Mouse (Mus musculus): Measurements from ENCODE around the gene Pkd2l1. TPM values are rescaled to one million over a fixed set of nuclear protein-coding genes. Genes with fewer than 3 reads are reported as not detected.

Pkd2l1 gene
- total RNA-seq, 2 experiments from 2014 or later: not detected

DNA sequence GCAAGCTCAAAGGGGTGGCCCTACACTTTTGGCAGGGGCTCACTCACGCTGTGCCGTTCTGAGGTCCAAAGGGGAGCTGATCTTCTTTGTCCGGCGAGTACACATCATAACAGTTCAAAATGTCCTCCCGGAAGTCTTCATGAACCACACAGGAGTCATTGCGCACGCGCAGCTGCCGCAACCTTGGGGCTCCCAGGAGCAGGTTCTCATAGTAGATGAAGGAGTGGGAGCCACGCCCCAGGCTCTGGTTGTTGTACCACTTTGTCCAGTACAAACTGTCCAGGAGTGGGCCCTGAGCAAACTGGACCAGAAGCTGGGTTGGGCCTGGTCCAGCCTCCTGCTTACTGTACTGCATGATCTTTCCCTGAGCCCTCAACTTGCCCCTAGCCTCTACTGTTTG lies 35.2 kb downstream of the Pkd2l1 start:
- no peak for DNase-seq

DNA sequence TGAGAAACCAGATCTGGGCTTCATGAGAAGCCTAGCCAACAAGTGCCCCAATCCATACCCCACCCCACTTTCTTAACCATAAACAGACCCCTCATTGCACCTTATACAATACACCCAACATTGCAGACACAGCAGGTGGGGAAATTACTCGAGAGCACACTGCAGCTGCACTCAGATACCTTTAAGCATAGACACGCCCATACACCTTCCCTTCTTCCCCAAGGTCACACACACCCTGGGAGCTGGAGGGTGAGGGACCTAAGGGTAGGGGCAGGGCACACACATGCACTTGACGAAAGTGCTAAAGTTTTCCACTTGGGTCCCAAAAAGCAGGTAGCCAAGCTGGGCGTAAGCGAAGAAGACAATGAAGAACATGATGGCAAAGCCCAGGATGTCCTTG lies 38.5 kb downstream of the Pkd2l1 start:
- no peak for DNase-seq

GRCm38 (mm10) chr19:44148991-44149390 lies 43.3 kb downstream of the Pkd2l1 start:
- no peak for DNase-seq

GRCm38 (mm10) chr19:44148345-44148744 lies 43.9 kb downstream of the Pkd2l1 start:
- no peak for DNase-seq

GRCm38 (mm10) chr19:44146951-44147350 lies 45.3 kb downstream of the Pkd2l1 start:
- DNase-seq: no peak

- DNase-seq: no peak
Observed at GRCm38 (mm10) chr19:44146568-44146879, 45.7 kb downstream of the Pkd2l1 start.

GRCm38 (mm10) chr19:44145702-44146567 lies 46.3 kb downstream of the Pkd2l1 start, which contains the start of gene Bloc1s2:
Gene Bloc1s2 (minus strand): TSS chr19:44146446.
- peak; percentile 95 for DNase-seq

GRCm38 (mm10) chr19:44144366-44144765 lies 47.9 kb downstream of the Pkd2l1 start:
- DNase-seq: no peak

DNA sequence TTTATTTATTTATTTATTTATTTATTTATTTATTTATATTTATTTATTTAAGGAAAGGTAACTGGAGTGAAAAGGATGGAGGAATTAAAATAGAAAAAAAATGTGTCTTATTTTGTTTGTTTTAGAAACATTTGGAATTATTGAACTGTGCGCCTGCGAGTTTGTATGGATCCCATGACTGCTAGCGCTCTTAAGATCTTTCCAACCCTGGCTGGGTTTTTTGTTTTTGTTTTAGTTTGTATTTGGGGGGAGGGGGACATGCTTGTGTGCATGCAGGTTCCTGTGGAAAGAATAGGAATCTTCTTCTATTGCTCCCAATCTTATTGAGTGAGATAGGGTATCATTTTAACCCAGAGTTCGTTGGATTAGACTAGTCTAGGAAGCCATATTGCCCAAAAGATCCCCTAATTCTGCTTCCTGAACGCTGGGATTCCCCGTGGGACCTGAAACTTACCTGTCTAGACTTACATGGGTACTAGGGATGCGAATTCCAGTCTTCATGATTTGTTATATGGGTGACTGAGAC lies 56.2 kb downstream of the Pkd2l1 start:
- DNase-seq: no peak

GRCm38 (mm10) chr19:44135072-44135959 lies 56.9 kb downstream of the Pkd2l1 start, which contains the start of gene Cwf19l1:
Gene Cwf19l1 (minus strand): TSS chr19:44135876.
- DNase-seq: peak; percentile 91

GRCm38 (mm10) chr19:44132917-44133316 lies 59.3 kb downstream of the Pkd2l1 start:
- no peak for DNase-seq

DNA sequence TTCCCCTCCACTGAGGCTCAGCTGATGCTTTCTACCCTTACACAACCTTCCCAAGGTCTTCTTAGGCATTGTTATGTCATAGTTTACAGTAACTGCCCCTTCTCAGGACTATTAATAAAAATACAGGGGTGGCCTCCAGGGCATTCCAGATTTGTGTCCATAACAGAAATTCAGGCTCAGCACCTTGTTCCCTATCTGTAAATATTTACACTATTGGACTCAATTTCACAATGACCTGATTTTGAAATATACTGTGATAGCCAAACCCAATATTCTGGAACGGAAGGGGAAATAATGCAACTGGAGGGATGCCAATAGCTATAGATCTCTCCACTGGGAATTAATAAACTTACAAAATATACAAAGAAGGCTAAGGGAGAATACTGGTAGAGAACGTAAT lies 63.7 kb downstream of the Pkd2l1 start:
- DNase-seq: no peak

DNA sequence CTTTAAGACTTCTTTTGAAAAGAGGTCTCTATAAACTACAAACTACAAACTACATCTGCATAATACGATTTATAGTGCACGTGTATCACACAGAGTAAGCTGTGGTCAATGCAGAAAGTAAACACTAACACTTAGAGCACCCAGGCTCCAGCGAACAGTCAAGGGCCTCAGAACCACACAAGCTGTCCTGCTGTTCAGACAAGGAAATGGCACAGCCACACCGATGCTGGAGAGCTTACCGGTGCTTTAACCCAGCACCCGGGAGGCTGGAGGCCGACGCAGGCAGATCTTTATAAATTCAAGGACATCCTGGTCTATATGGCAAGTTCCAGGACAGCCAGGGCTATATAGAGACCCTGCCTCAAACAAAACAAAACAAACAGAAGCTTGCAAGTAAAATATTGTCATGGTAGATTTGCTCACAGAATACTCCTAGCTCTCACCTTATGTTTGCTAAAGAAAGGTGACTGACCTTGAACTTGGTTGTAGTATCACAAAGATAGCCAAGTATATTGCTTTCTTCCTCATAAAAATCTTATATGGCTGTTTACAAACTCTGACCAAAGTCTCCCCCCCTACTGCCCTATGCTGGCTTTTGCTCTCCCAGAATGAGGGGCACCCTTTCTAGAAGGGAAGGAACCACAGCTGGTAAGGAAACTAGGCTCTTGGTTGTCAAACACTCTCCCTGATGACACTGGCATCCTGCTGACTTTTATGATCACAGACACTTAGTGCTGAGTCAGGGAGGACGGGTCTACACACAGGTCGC lies 64.3 kb downstream of the Pkd2l1 start:
- no peak for DNase-seq

DNA sequence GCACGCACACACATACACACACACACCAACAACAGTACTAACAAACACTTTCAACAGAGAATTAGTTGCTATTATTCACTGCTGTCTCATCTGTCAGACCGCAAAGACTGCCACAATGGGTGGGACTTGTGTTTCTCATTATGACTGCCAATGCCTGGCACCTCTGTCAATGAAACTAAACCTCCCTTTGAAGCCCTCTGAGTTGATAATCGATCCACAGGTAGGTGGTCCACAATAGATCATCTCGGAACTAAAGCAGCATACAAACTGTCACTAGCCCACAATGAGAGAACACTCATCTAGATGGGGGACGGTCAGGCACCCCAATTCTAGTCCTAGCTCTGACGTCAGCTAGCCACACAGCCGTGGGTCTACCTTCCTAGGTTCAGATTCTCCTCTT lies 71.1 kb downstream of the Pkd2l1 start:
- DNase-seq: no peak

DNA sequence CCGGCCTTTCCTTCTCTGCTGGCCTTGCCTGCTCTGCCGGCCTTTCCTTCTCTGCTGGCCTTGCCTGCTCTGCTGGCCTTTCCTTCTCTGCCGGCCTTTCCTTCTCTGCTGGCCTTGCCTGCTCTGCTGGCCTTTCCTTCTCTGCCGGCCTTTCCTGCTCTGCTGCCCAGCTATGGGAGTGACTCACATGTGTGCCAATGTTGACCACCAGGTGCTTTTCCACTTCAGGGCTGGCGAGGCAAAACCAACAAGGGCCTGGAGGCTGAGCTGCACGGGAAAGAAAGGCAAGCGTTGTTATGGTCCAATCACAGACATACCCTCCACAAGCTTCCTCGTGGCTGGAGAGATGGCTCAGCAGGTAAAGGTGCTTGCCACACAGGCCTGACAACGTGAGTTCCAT lies 71.6 kb downstream of the Pkd2l1 start:
- DNase-seq: peak; percentile 43

DNA sequence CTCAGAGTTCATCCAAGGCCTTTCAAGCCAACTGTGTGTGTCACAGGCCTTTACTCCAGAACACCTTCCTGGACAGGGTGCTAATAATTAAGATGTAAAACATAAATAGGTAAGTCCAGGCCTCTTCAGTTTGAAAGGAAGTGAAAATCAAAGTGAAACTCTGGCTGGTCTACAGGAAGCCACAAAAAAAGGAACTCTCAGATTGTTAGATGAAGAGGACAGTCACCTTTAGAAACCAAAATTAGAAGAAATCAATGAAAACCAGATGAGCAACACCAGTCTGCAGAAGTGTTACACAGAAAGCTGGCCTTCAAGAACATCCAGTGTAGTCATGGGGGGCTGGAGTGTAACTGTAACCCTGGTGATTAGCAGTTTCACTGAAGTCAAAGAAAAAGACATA lies 74.4 kb downstream of the Pkd2l1 start:
- no peak for DNase-seq

DNA sequence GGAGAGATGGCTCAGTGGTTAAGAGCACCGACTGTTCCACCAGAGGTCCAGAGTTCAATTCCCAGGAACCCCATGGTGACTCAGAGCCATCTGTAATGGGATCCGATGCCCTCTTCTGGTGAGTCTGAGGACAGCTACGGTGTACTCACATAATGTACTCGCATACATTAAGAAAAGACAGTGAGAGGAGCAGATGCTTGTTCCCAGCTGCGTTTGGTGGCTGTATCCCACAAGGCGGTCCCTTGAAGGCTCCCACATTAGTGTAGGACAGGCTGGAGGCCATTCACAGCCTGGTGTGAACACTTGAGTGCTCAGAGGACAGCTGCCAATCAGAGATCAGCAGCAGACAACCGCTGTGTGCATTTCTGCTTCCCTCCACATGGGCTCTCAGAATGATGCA lies 80.5 kb downstream of the Pkd2l1 start:
- DNase-seq: no peak

DNA sequence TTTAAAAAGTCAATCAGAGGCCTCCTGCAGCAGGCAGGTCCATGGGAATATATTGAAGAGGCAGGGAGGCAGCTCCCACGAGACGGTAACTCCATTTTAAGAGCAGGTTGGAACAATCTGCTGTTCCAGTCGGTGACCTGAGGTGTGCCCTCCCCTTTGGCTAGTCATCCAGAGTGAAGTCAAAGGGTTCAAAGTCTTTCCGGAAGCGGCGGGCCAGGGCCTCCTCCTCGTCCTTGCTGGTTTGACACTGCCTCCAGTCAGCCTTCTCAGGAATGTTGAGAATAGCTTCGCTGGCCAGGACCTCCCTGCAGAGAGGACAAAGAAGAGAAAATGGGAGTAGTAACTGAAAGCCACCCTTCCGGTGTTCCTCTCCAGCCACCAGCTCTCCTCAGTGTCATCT lies 81.9 kb downstream of the Pkd2l1 start:
- peak; percentile 27 for DNase-seq

DNA sequence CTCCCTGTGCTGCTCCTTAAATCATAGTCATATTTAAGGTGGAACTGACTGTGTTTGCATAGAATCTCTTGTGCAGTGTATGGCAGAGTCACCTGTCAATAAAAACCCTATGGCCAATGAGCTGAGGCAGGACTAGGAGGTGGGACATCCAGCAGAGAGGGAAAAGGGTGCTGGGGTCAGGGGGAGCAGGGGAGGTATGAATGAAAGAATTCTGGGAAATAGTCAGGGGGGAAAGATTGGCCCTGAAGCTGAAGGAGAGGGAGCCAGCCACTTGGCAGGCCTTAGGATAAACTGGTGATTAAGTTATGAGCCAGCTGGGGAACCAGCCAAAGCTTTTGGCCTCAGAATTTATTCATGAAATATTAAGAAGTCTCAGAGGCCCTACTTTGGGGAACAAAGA lies 83.2 kb downstream of the Pkd2l1 start:
- DNase-seq: peak; percentile 70

GRCm38 (mm10) chr19:44107661-44108521 lies 84.4 kb downstream of the Pkd2l1 start:
- DNase-seq: peak; percentile 27

Measured in adrenal gland, postnatal 10 days (tissue).